Mouse (Mus musculus) hematopoietic multipotent progenitor cell, adult 10-12 weeks (in vitro differentiated cells): Measurements from ENCODE around the gene Pts. TPM values are rescaled to one million over a fixed set of nuclear protein-coding genes. Genes with fewer than 3 reads are reported as not detected.

ENCODE experiments used
- polyA plus RNA-seq: library from polyadenylated mRNA; stranded (reverse); fragments of >175 nt; gene quantifications from 2 replicates; pipeline ENCODE4 v1.2.3, GENCODE M21; 2012; ENCODE audit warnings: low replicate concordance

Gene Pts
- polyA plus RNA-seq, result 23.7 and 46.7 TPM in 2 replicates

DNA sequence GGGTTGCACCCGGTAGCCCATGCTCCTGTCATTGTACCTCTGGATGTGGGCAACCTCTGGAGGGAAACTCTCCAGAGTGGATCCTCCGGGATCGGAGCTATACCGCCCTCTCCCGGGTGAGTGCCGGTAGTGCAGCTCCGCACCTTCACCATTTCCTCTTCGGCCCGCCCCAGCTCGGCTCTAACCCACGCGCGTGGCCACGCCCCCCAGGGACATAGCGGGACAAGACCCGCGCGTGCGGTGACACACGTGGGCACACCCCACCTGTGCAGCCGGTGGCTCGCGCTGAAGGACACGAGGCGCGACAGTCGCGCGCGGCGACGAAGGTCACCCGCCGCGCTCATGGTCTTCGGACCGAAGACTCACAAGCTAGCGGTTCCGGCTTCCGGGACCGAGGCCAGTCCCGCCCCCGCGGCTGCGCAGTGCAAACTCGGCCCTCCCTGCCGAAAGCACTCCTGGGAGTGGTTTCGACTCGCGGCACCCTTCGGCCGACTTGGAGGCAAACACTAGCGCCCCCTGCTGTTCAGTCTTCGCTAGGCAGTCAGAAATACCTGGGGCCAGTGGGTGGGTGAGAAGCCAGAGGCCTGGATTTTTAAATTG, at the start of gene Pts:
Gene Pts, minus strand, starts transcription at position 432 of the 600 bp plus-strand sequence.

GRCm38 (mm10) chr9:50561145-50561917, 32.8 kb upstream of the Pts start, which contains the start of gene Tex12:
TSS of gene Tex12 (minus strand) at chr9:50561325.

GRCm38 (mm10) chr9:50555094-50555446, 26.5 kb upstream of the Pts start, which contains the start of gene Bco2:
TSS of gene Bco2 (minus strand) at chr9:50555181.

GRCm38 (mm10) chr9:50554241-50555093, 25.9 kb upstream of the Pts start, which contains the start of gene Il18:
TSS of gene Il18 (plus strand) at chr9:50554827.

GRCm38 (mm10) chr9:50494311-50494710, 34.2 kb downstream of the Pts start, which contains the start of gene Plet1:
TSS of gene Plet1 (plus strand) at chr9:50494525.

Other genes starting within 250 kb of the Pts start
- gene Rpl10-ps3, start 183.8 kb downstream of the Pts start, polyA plus RNA-seq, result 4.2 and 33.7 TPM in 2 replicates
- gene Plet1, start 34.2 kb downstream of the Pts start, polyA plus RNA-seq, result not detected in 2 replicates
- gene Il18, start 26.1 kb upstream of the Pts start, polyA plus RNA-seq, result 1.6 and 9.5 TPM in 2 replicates
- gene Bco2, start 26.5 kb upstream of the Pts start, polyA plus RNA-seq, result 0.07 and 0.20 TPM in 2 replicates
- not detected in 2 replicates for gene Tex12, start 32.6 kb upstream of the Pts start, polyA plus RNA-seq
- 7.0 and 22.5 TPM in 2 replicates for gene Sdhd, start 75.1 kb upstream of the Pts start, polyA plus RNA-seq
- gene Timm8b, start 75.2 kb upstream of the Pts start, polyA plus RNA-seq, result 3.0 and 11.5 TPM in 2 replicates
- gene Pih1d2, start 88.6 kb upstream of the Pts start, polyA plus RNA-seq, result 0.16 TPM in 1 of 2 replicates, not detected in the other
- gene Nkapd1, start 88.7 kb upstream of the Pts start, polyA plus RNA-seq, result 7.3 and 14.3 TPM in 2 replicates
- gene Dlat, start 131.1 kb upstream of the Pts start, polyA plus RNA-seq, result 15.4 and 24.2 TPM in 2 replicates
- gene Dixdc1, start 210.8 kb upstream of the Pts start, polyA plus RNA-seq, result 0.08 TPM in 1 of 2 replicates, not detected in the other
- gene 2310030G06Rik, start 217.8 kb upstream of the Pts start, polyA plus RNA-seq, result not detected in 2 replicates
- 0.46 and 1.3 TPM in 2 replicates for gene Cryab, start 222.6 kb upstream of the Pts start, polyA plus RNA-seq
- gene Hspb2, start 223.6 kb upstream of the Pts start, polyA plus RNA-seq, result 0.25 and 0.27 TPM in 2 replicates
- gene Fdxacb1, start 239.5 kb upstream of the Pts start, polyA plus RNA-seq, result 0.58 and 1.3 TPM in 2 replicates
- gene Alg9, start 246.3 kb upstream of the Pts start, polyA plus RNA-seq, result 4.0 and 8.4 TPM in 2 replicates
- gene 1110032A03Rik, start 246.8 kb upstream of the Pts start, polyA plus RNA-seq, result 2.3 and 2.5 TPM in 2 replicates